In genomic region chr2:18617520-18617919, GRCm38 (mm10) we compare ENCODE assay signal across 22 mouse cellular contexts. TPM values are rescaled to one million over a fixed set of nuclear protein-coding genes. Genes with fewer than 3 reads are reported as not detected.
DNase-seq lines count a peak whose midpoint lies in the region; ATAC-seq and TF ChIP-seq lines count a peak whose summit lies in the region.
"Had no signal": no experiment of that assay in that cellular context is flagged by ENCODE, and none has a peak within 500 bp of the region (broad histone marks: within the 10 kb centered on the region; RNA-seq: fewer than 3 reads in every experiment).

No protein-coding gene starts in this region.

- DNase-seq in kidney, postnatal 0 days (ENCODE audit: low spot score) = peak; percentile 52
- no peak for DNase-seq in kidney, adult 2 months
- no peak for DNase-seq in neural tube, embryonic 10.5 days (ENCODE audit: extremely low spot score, low spot score)
- DNase-seq: adrenal gland, postnatal 14 days; cerebellum, adult 2 months; cerebellum, postnatal 25 days; gastrocnemius, adult 2 months; heart, postnatal 10 days; kidney, adult 18-20 months; layer of hippocampus, adult 9-11 months; lung, adult 18-20 months; lung, postnatal 36 days; thymus, postnatal 25 days had no signal

- no peak for TF ChIP-seq POLR2A in kidney, adult 2 months (IDR thresholded peaks at IDR 0.05; ENCODE audit: low read depth, low read length)

- peaks cover 4% of the 10 kb centered on the region; the same call in 1 of the 2 replicates for H3K27me3 ChIP-seq in forebrain, embryonic 12.5 days
- H3K27me3 ChIP-seq in forebrain, embryonic 15.5 days = peaks cover 2% of the 10 kb centered on the region; the same call in 1 of the 2 replicates
- 0 out of 2 replicates have a peak, but pooled peaks cover 1% of the 10 kb centered on the region for H3K27me3 ChIP-seq in hindbrain, embryonic 15.5 days
- H3K27me3 ChIP-seq in hindbrain, embryonic 12.5 days = peaks cover 4% of the 10 kb centered on the region; the same call in 1 of the 2 replicates
- no peaks in the 10 kb centered on the region for H3K27me3 ChIP-seq in kidney, postnatal 0 days (ENCODE audit: insufficient read depth, low read length)
- H3K27me3 ChIP-seq in kidney, adult 2 months (replicated peaks; ENCODE audit: control insufficient read depth, insufficient read depth, low read length) = no peaks in the 10 kb centered on the region
- H3K27me3 ChIP-seq in neural tube, embryonic 12.5 days (replicated peaks) = no peaks in the 10 kb centered on the region
- H3K27me3 ChIP-seq: liver, embryonic 12.5 days; stomach, embryonic 15.5 days had no signal

- WGBS in forebrain, embryonic 12.5 days = 36% methylated on average over 5 of the region's 5 CpGs
- 30% methylated on average over 5 of the region's 5 CpGs for WGBS in forebrain, embryonic 15.5 days
- 24% methylated on average over 5 of the region's 5 CpGs for WGBS in hindbrain, embryonic 15.5 days
- 27% methylated on average over 5 of the region's 5 CpGs for WGBS in hindbrain, embryonic 12.5 days
- WGBS in kidney, postnatal 0 days = 20% methylated on average over 5 of the region's 5 CpGs
- 32% methylated on average over 5 of the region's 5 CpGs for WGBS in kidney, adult 2 months
- WGBS in neural tube, embryonic 12.5 days = 20% methylated on average over 5 of the region's 5 CpGs

- H3K9ac ChIP-seq in forebrain, embryonic 12.5 days = 0 out of 2 replicates have a peak overlapping the region, but pooled peaks have one; percentile 21
- no peak overlapping the region for H3K9ac ChIP-seq in forebrain, embryonic 15.5 days (replicated peaks)
- H3K9ac ChIP-seq in hindbrain, embryonic 15.5 days = no peak overlapping the region
- no peak overlapping the region for H3K9ac ChIP-seq in hindbrain, embryonic 12.5 days
- H3K9ac ChIP-seq in kidney, postnatal 0 days (ENCODE audit: low read depth, low read length) = no peak overlapping the region
- 0 out of 2 replicates have a peak overlapping the region, but pooled peaks have one; percentile 2 for H3K9ac ChIP-seq in neural tube, embryonic 12.5 days
- H3K9ac ChIP-seq: limb, embryonic 13.5 days; liver, embryonic 12.5 days; stomach, embryonic 15.5 days had no signal

- H3K27ac ChIP-seq in forebrain, embryonic 12.5 days = no peak overlapping the region
- no peak overlapping the region for H3K27ac ChIP-seq in forebrain, embryonic 15.5 days (replicated peaks)
- H3K27ac ChIP-seq in hindbrain, embryonic 15.5 days (replicated peaks) = no peak overlapping the region
- H3K27ac ChIP-seq in hindbrain, embryonic 12.5 days = no peak overlapping the region
- no peak overlapping the region for H3K27ac ChIP-seq in kidney, postnatal 0 days
- H3K27ac ChIP-seq in kidney, adult 2 months (ENCODE audit: insufficient read depth, low read depth, low read length) = no peak overlapping the region
- no peak overlapping the region for H3K27ac ChIP-seq in neural tube, embryonic 12.5 days
- H3K27ac ChIP-seq: gastrocnemius, adult 2 months; heart, embryonic 10.5 days; limb, embryonic 13.5 days; liver, embryonic 12.5 days; stomach, embryonic 15.5 days had no signal

- ATAC-seq in forebrain, embryonic 12.5 days (ENCODE audit: low FRiP score) = no peak
- ATAC-seq in forebrain, embryonic 15.5 days (replicated peaks) = no peak
- ATAC-seq in hindbrain, embryonic 15.5 days (ENCODE audit: low FRiP score, low read depth) = no peak
- ATAC-seq in hindbrain, embryonic 12.5 days (ENCODE audit: low FRiP score) = no peak
- no peak for ATAC-seq in kidney, postnatal 0 days (replicated peaks; ENCODE audit: low FRiP score, low read depth)
- no peak for ATAC-seq in neural tube, embryonic 12.5 days (ENCODE audit: low FRiP score, low read depth)
- ATAC-seq: liver, embryonic 12.5 days had no signal

- H3K4me1 ChIP-seq in forebrain, embryonic 12.5 days = peaks cover 9% of the 10 kb centered on the region
- H3K4me1 ChIP-seq in forebrain, embryonic 15.5 days = peaks cover 5% of the 10 kb centered on the region; the same call in 1 of the 2 replicates
- no peaks in the 10 kb centered on the region for H3K4me1 ChIP-seq in hindbrain, embryonic 15.5 days (replicated peaks)
- H3K4me1 ChIP-seq in hindbrain, embryonic 12.5 days = 0 out of 2 replicates have a peak, but pooled peaks cover 2% of the 10 kb centered on the region
- H3K4me1 ChIP-seq in kidney, postnatal 0 days (replicated peaks; ENCODE audit: insufficient read depth, low read length) = no peaks in the 10 kb centered on the region
- no peaks in the 10 kb centered on the region for H3K4me1 ChIP-seq in kidney, adult 2 months (ENCODE audit: control insufficient read depth, insufficient read depth, low read length)
- H3K4me1 ChIP-seq in neural tube, embryonic 12.5 days = peaks cover 7% of the 10 kb centered on the region; the same call in 1 of the 2 replicates
- H3K4me1 ChIP-seq: liver, embryonic 12.5 days; stomach, embryonic 15.5 days had no signal

- no peak overlapping the region for H3K4me2 ChIP-seq in forebrain, embryonic 12.5 days
- no peak overlapping the region for H3K4me2 ChIP-seq in forebrain, embryonic 15.5 days (replicated peaks)
- peak overlapping the region; percentile 32 for H3K4me2 ChIP-seq in hindbrain, embryonic 15.5 days
- H3K4me2 ChIP-seq in hindbrain, embryonic 12.5 days (replicated peaks) = no peak overlapping the region
- peak overlapping the region; percentile 25 for H3K4me2 ChIP-seq in kidney, postnatal 0 days (ENCODE audit: low read length)
- peak overlapping the region; percentile 26 for H3K4me2 ChIP-seq in neural tube, embryonic 12.5 days (replicated peaks)
- H3K4me2 ChIP-seq: limb, embryonic 13.5 days; liver, embryonic 12.5 days; stomach, embryonic 15.5 days had no signal

- H3K4me3 ChIP-seq in forebrain, embryonic 12.5 days (replicated peaks) = no peak overlapping the region
- no peak overlapping the region for H3K4me3 ChIP-seq in forebrain, embryonic 15.5 days
- H3K4me3 ChIP-seq in hindbrain, embryonic 15.5 days = no peak overlapping the region
- no peak overlapping the region for H3K4me3 ChIP-seq in hindbrain, embryonic 12.5 days
- no peak overlapping the region for H3K4me3 ChIP-seq in kidney, postnatal 0 days (replicated peaks; ENCODE audit: low read depth, low read length)
- H3K4me3 ChIP-seq in kidney, adult 2 months (ENCODE audit: insufficient read depth, low read depth, low read length) = no peak overlapping the region
- no peak overlapping the region for H3K4me3 ChIP-seq in neural tube, embryonic 12.5 days
- H3K4me3 ChIP-seq: gastrocnemius, adult 2 months; heart, embryonic 10.5 days; limb, embryonic 13.5 days; liver, embryonic 12.5 days; stomach, embryonic 15.5 days had no signal

- no peak for TF ChIP-seq CTCF in kidney, postnatal 0 days (IDR thresholded peaks at IDR 0.05; ENCODE audit: low read depth)
- TF ChIP-seq CTCF in kidney, adult 2 months (conservative IDR thresholded peaks at IDR 0.05; ENCODE audit: insufficient read depth, insufficient read length, low read depth, low read length) = no peak

- no peaks in the 10 kb centered on the region for H3K36me3 ChIP-seq in forebrain, embryonic 12.5 days (replicated peaks)
- H3K36me3 ChIP-seq in forebrain, embryonic 15.5 days = no peaks in the 10 kb centered on the region
- H3K36me3 ChIP-seq in hindbrain, embryonic 15.5 days = no peaks in the 10 kb centered on the region
- H3K36me3 ChIP-seq in hindbrain, embryonic 12.5 days = no peaks in the 10 kb centered on the region
- no peaks in the 10 kb centered on the region for H3K36me3 ChIP-seq in kidney, postnatal 0 days (ENCODE audit: insufficient read depth, low read length)
- no peaks in the 10 kb centered on the region for H3K36me3 ChIP-seq in kidney, adult 2 months (ENCODE audit: control insufficient read depth, insufficient read depth, low read length)
- H3K36me3 ChIP-seq in neural tube, embryonic 12.5 days = no peaks in the 10 kb centered on the region
- H3K36me3 ChIP-seq: heart, embryonic 10.5 days; limb, embryonic 13.5 days; liver, embryonic 12.5 days; stomach, embryonic 15.5 days had no signal

- H3K9me3 ChIP-seq in forebrain, embryonic 12.5 days = no peaks in the 10 kb centered on the region
- no peaks in the 10 kb centered on the region for H3K9me3 ChIP-seq in forebrain, embryonic 15.5 days
- H3K9me3 ChIP-seq in hindbrain, embryonic 15.5 days = no peaks in the 10 kb centered on the region
- no peaks in the 10 kb centered on the region for H3K9me3 ChIP-seq in hindbrain, embryonic 12.5 days (replicated peaks)
- no peaks in the 10 kb centered on the region for H3K9me3 ChIP-seq in kidney, postnatal 0 days (replicated peaks; ENCODE audit: low read length)
- no peaks in the 10 kb centered on the region for H3K9me3 ChIP-seq in neural tube, embryonic 12.5 days
- H3K9me3 ChIP-seq: heart, embryonic 10.5 days; limb, embryonic 13.5 days; liver, embryonic 12.5 days; stomach, embryonic 15.5 days had no signal

RNA-seq across cellular contexts. Expression of gene Commd3, which starts 54.7 kb away (rescaled TPM):
- 156 and 162 TPM in 2 replicates for polyA plus RNA-seq in forebrain, embryonic 12.5 days (2016; fragmentation: Nextera tagmentation; extraction: Ambion mirVana)
- 263 and 266 TPM in 2 replicates for polyA plus RNA-seq in forebrain, embryonic 15.5 days (2015; fragmentation: Nextera tagmentation; extraction: Ambion mirVana)
- 174 and 175 TPM in 2 replicates for polyA plus RNA-seq in hindbrain, embryonic 15.5 days (2015; fragmentation: Nextera tagmentation; extraction: Ambion mirVana)
- polyA plus RNA-seq in hindbrain, embryonic 12.5 days (2016; fragmentation: Nextera tagmentation; extraction: Ambion mirVana) = 174 and 180 TPM in 2 replicates
- 281 and 292 TPM in 2 replicates for polyA plus RNA-seq in kidney, postnatal 0 days (2015; fragmentation: Nextera tagmentation; extraction: Ambion mirVana)
- polyA plus RNA-seq in kidney, adult 2 months (2012; rRNA removed) = 68.1 and 83.2 TPM in 2 replicates
- 186 and 192 TPM in 2 replicates for polyA plus RNA-seq in neural tube, embryonic 12.5 days (2016; fragmentation: Nextera tagmentation; extraction: Ambion mirVana)

RNA-seq across cellular contexts. Expression of gene Bmi1, which starts 59.3 kb away (rescaled TPM):
- polyA plus RNA-seq in forebrain, embryonic 12.5 days (2016; fragmentation: Nextera tagmentation; extraction: Ambion mirVana) = 42.0 and 43.9 TPM in 2 replicates
- polyA plus RNA-seq in forebrain, embryonic 15.5 days (2015; fragmentation: Nextera tagmentation; extraction: Ambion mirVana) = 38.0 and 39.8 TPM in 2 replicates
- polyA plus RNA-seq in hindbrain, embryonic 15.5 days (2015; fragmentation: Nextera tagmentation; extraction: Ambion mirVana) = 17.8 and 21.1 TPM in 2 replicates
- polyA plus RNA-seq in hindbrain, embryonic 12.5 days (2016; fragmentation: Nextera tagmentation; extraction: Ambion mirVana) = 42.4 and 46.8 TPM in 2 replicates
- polyA plus RNA-seq in kidney, postnatal 0 days (2015; fragmentation: Nextera tagmentation; extraction: Ambion mirVana) = 29.0 and 29.2 TPM in 2 replicates
- polyA plus RNA-seq in kidney, adult 2 months (2012; rRNA removed) = 16.1 and 17.4 TPM in 2 replicates
- 42.1 and 42.6 TPM in 2 replicates for polyA plus RNA-seq in neural tube, embryonic 12.5 days (2016; fragmentation: Nextera tagmentation; extraction: Ambion mirVana)

Comparison
In these comparisons a context has a peak if more than half of its experiments do, and no peak if none do; other contexts are left out.
1. H3K4me2 ChIP-seq: peak in hindbrain, embryonic 15.5 days (single experiment), kidney, postnatal 0 days (single experiment) and neural tube, embryonic 12.5 days (single experiment); none in forebrain, embryonic 12.5 days (single experiment), forebrain, embryonic 15.5 days (single experiment) and hindbrain, embryonic 12.5 days (single experiment).
2. H3K9ac ChIP-seq: peak in forebrain, embryonic 12.5 days (single experiment) and neural tube, embryonic 12.5 days (single experiment); none in forebrain, embryonic 15.5 days (single experiment), hindbrain, embryonic 15.5 days (single experiment), hindbrain, embryonic 12.5 days (single experiment) and kidney, postnatal 0 days (single experiment).